Mouse (Mus musculus) c-Kit-positive CD71-positive TER-119-positive erythroid progenitor cells, embryonic 14.5 days (primary cell): ENCODE results near the gene Adgrg6.
A peak's percentile ranks its signal among the peaks of the same experiment; 100 is the strongest.

Experiments
- DNase-seq: peaks from one replicate; pipeline ENCODE4 v3.0.0-alpha.2; 2013; ENCODE audit warnings: low spot score

The Adgrg6 gene

GRCm38 (mm10) chr10:14483257-14483656, 62.2 kb downstream of the Adgrg6 start:
- DNase-seq = no peak

- no peak for DNase-seq
These were observed 63.0 kb downstream of the Adgrg6 start for GRCm38 (mm10) chr10:14482483-14482882.

GRCm38 (mm10) chr10:14480928-14481327, 64.5 kb downstream of the Adgrg6 start:
- no peak for DNase-seq

- no peak for DNase-seq
These were observed 69.1 kb downstream of the Adgrg6 start for GRCm38 (mm10) chr10:14476393-14476792.

GRCm38 (mm10) chr10:14475641-14476040, 69.8 kb downstream of the Adgrg6 start:
- DNase-seq = no peak

GRCm38 (mm10) chr10:14474541-14475305, 70.7 kb downstream of the Adgrg6 start:
- no peak for DNase-seq

GRCm38 (mm10) chr10:14471039-14471550, 74.4 kb downstream of the Adgrg6 start:
- no peak for DNase-seq

GRCm38 (mm10) chr10:14468623-14469022, 76.8 kb downstream of the Adgrg6 start:
- DNase-seq = no peak

- DNase-seq = no peak
These were observed 81.5 kb downstream of the Adgrg6 start for GRCm38 (mm10) chr10:14463796-14464511.

- no peak for DNase-seq
These were observed 84.4 kb downstream of the Adgrg6 start for GRCm38 (mm10) chr10:14460933-14461514.

- DNase-seq = no peak
These were observed 85.1 kb downstream of the Adgrg6 start for GRCm38 (mm10) chr10:14460252-14460932.

GRCm38 (mm10) chr10:14459819-14460218, 85.6 kb downstream of the Adgrg6 start:
- DNase-seq = no peak

GRCm38 (mm10) chr10:14459330-14459729, 86.1 kb downstream of the Adgrg6 start:
- DNase-seq = no peak

GRCm38 (mm10) chr10:14454481-14454880, 91.0 kb downstream of the Adgrg6 start:
- no peak for DNase-seq

GRCm38 (mm10) chr10:14451811-14452210, 93.6 kb downstream of the Adgrg6 start:
- DNase-seq = no peak

- DNase-seq = peak; percentile 34
These were observed 95.4 kb downstream of the Adgrg6 start for GRCm38 (mm10) chr10:14450073-14450472.

GRCm38 (mm10) chr10:14445590-14446291, 99.7 kb downstream of the Adgrg6 start:
- DNase-seq = no peak

GRCm38 (mm10) chr10:14440860-14441579, 104.4 kb downstream of the Adgrg6 start:
- DNase-seq = no peak

GRCm38 (mm10) chr10:14404070-14404469, 141.4 kb downstream of the Adgrg6 start:
- peak; percentile 6 for DNase-seq

GRCm38 (mm10) chr10:14401744-14402143, 143.7 kb downstream of the Adgrg6 start:
- no peak for DNase-seq
